Mouse (Mus musculus): ENCODE results near the gene Imp4.
"Not testable (repeated sequence)": the region's sequence is repeated elsewhere in the genome, so short reads cannot be mapped to it uniquely, and the experiment has no call there.

Gene Imp4

DNA sequence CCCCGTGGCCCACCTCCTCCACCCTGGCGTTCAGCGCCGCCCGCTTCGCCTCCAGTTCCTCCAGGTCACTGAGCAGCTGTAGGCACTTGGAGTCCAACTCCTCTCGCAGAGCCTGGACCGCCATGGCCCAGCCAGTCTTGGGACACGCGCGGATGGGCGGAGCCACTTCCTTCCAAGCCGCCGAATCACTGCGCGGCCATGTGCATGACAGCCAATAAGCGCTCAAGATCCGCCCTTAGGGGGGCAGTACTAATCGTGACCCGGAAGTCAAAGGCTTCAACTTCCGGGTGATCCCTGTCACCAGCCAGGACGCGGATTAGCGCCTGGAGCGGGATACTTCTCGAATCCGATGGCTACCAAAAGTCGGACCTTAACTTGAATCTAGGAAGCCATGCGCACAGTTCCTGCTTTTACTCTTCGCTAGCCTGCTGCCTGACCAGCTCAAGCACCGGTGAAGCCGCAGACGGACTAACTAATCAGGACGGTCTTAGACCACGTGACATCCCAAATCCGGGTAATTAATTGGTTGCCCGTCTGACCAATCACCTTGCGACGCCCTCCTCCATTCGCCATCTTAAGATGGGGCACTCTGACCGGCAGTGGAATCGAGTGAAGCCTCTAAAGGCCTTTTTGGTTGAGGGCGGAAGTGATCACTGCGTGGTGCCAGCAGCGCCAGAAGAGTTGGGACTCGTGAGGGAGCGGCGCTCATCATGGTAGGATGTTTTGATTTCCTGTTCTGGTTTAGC is at the start of gene Imp4, which contains the start of gene Ccdc115:
Imp4 (plus strand) TSS at position 637 of the 746 bp plus-strand sequence.
Ccdc115 (minus strand) TSS at position 458 of the 746 bp plus-strand sequence.
- peak; percentile 86 to 91 for DNase-seq (ENCODE audit: low spot score in 2 of 2)

DNA sequence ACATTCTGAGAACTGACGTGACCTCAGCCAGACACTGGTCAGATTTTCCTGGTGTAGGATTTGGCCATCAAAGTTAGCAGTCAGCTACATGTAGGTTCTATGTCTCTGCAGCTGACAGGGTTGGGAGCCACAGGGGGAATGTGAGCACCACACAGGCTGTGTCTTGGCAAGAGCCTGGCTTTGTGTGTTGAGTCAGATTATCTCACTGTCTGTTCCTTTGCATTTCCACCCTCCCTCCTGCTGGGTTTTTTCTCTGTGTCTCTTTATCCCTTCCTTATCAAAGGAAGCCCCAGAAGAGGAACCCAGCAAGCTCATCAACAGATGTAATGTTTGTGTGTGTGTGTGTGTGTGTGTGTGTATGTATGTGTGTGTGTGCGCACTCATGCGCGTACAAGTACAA is 43.3 kb upstream of the Imp4 start:
- no peak for DNase-seq (ENCODE audit: low spot score in 2 of 2)

GRCm38 (mm10) chr1:34399182-34399953 is 40.3 kb upstream of the Imp4 start:
- DNase-seq (ENCODE audit: low spot score in 2 of 2): no peak

DNA sequence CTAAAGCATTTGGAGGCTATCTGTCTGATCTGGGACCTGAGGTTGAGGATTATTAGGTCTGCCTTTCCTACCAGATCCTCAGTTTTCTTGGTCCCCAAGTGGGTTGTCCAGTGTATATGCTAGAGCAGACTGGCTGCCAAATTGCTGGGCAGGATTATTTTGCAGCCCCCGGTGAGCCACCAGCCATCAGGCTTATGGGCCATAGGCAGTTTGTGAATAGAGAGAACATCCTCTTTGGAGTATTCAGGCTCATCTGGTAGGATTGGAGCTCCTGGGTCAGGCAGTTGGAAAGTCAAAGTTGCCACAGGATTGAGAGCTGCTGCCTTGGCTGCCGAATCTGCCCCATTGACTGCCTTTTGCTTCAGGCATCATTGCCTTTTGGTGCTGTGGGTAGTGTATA is 11.2 kb upstream of the Imp4 start:
- DNase-seq (ENCODE audit: low spot score in 2 of 2): no peak

GRCm38 (mm10) chr1:34429281-34429680 is 10.4 kb upstream of the Imp4 start:
- DNase-seq (ENCODE audit: low spot score in 2 of 2): no peak

GRCm38 (mm10) chr1:34430981-34431380 is 8.7 kb upstream of the Imp4 start:
- no peak for DNase-seq (ENCODE audit: low spot score in 2 of 2)

DNA sequence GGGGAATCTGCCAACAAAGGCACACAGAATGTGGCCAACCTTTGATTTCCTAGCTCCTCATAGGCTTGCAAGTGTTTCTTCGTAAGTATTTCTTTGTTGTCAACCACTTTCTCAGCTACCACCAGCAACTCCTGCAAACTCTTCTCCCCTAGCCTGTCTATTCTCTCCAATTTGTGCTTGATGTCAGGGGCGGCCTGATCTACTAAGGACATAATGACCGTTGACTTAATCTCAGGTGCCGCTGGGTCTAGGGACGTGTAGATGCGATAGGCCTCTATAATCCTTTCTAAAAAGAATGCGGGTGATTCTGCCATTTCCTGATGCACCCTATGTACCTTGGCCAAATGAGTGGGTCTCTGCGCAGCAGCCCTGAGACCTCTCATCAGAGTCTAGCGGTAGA is 8.2 kb upstream of the Imp4 start:
- no peak for DNase-seq (ENCODE audit: low spot score in 2 of 2)

DNA sequence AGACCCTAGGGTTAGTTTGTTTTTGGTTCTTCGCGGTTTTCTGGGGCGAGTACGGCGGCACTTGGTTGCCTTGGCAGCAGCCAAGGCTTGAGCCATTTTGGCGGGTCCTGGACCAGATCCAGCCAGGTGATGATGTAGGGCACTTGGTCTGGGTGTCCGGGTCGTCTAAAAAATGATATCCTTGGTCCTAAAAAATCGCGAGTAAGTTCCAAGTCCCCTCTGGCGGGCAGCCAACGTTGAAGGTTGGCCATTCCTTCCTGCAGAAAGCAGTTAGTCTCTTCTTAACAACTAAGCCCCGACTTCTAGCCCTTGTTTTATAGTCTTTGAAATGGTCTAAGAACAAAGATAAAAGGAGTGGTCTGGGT is 7.3 kb upstream of the Imp4 start:
- no peak for DNase-seq (ENCODE audit: low spot score in 2 of 2)

GRCm38 (mm10) chr1:34432776-34433481 is 6.7 kb upstream of the Imp4 start:
- peak in 1 of 2 experiments; percentile 32 for DNase-seq (ENCODE audit: low spot score in 2 of 2)

- no peak for DNase-seq (ENCODE audit: low spot score in 2 of 2)
These were observed 5.6 kb upstream of the Imp4 start for GRCm38 (mm10) chr1:34433891-34434521.

- DNase-seq (ENCODE audit: low spot score in 2 of 2): peak; percentile 92 to 95
These were observed 4.9 kb upstream of the Imp4 start for GRCm38 (mm10) chr1:34434660-34435160.

DNA sequence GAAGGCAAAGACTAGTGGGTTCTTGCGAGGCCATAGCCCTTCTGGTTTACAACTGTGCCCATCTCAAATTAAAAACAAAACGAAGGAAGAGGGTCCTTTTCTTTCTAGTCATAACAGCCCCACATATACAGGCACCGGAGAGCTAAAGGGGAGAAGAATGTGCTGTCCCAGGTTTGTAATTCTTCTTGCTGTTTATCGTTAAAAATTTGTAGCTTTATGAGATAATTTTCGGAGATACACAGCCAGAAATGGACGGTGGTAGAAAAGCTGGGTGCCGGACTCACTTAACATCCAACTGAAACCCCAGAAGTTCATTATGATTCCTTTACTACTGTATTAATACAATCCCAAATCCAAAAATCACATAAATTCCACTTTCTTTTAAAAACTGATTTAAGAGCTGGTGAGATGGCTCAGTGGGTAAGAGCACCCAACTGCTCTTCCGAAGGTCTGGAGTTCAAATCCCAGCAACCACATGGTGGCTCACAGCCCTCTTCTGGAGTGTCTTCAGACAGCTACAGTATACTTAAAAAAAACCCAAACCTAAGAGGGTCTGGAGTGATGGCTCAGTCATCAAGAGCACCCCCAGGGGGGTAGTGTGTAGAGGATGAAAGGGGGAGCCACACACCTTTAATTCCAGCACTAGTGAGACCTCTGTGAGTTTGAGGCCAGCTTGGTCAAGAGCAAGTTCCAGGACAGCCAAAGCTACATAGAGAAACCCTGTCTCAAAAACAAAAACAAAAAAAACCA is 4.1 kb upstream of the Imp4 start:
- no peak for DNase-seq (ENCODE audit: low spot score in 2 of 2)

GRCm38 (mm10) chr1:34436374-34436773 is 3.3 kb upstream of the Imp4 start:
- DNase-seq (ENCODE audit: low spot score in 2 of 2): no peak

DNA sequence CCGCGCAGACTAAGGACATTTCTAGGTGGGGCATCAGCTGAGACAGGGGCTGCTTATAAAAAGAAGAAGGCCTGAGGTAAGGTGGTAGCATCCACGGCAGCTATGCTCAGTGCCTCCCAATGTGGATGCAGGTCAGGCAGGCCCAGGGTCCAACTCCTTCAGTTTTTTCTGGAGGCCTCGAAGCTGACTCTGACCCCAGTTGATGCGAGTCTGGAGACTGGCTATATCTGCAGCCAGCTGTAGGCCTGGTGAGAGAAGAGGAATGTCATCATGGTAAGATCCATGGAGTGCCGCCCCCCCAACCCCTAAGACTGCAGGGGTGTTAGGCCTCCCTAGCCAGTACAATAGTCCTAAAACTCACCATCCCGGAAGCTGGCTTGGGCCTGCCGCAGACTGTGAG is 2.3 kb upstream of the Imp4 start:
- DNase-seq (ENCODE audit: low spot score in 2 of 2): not testable (repeated sequence)

- no peak for DNase-seq (ENCODE audit: low spot score in 2 of 2)
These were observed 1.1 kb upstream of the Imp4 start for GRCm38 (mm10) chr1:34438381-34439051.

DNA sequence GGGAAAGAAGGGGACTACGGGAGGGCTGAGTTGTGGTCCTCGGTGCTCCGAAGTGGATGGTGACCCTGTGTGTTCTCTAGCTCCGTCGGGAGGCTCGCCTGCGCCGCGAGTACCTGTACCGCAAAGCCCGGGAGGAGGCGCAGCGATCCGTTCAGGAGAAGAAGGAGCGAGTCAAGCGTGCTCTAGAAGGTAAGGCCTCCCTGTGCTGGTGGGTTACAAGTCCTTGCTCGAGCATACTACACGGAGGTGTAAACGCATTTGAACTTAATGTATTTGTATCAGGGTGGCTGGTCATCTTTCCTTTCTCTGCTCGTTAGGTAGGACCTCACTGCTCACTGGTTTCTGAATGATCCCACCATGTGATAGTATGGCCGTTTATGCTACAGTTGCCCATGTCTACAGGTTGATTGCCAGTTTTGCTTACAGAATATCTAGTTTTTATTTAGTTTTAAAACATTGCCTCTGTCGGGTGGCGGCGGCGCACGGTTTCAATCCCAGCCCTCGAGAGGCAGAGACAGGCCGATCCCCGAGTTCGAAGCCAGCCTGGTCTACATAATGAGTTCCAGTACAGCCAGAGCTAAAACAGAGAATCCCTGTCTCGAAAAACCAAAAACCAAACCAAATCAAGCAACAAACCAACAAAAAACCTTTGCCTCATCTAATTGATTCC is 445 bp downstream of the Imp4 start:
- no peak for DNase-seq (ENCODE audit: low spot score in 2 of 2)

- DNase-seq (ENCODE audit: low spot score in 2 of 2): no peak
These were observed 3.5 kb downstream of the Imp4 start for GRCm38 (mm10) chr1:34443124-34443523.

GRCm38 (mm10) chr1:34458431-34458830 is 18.8 kb downstream of the Imp4 start:
- no peak for DNase-seq (ENCODE audit: low spot score in 2 of 2)

GRCm38 (mm10) chr1:34459284-34460060 is 19.8 kb downstream of the Imp4 start, which contains the start of gene Ptpn18:
Gene Ptpn18, plus strand, starts transcription at chr1:34459762.
- DNase-seq (ENCODE audit: low spot score in 2 of 2): peak; percentile 88 to 90

Measured in frontal cortex, postnatal 25 days (tissue).